Mouse (Mus musculus) midbrain, embryonic 15.5 days (tissue): ENCODE measurements at regions not wholly inside any gene's neighbourhood (a gene's known extent, or its start where the extent isn't known, plus 50 kb on each side); places are given as distances from the start of the nearest gene placed in this dataset.
A peak's percentile ranks its signal among the peaks of the same experiment; 100 is the strongest.
"Not testable (repeated sequence)": the region's sequence is repeated elsewhere in the genome, so short reads cannot be mapped to it uniquely, and the experiment has no call there.

Experiments
- ATAC-seq: fragments of 200-750 bp; cut with Nextera tagmentation; replicated peaks from 2 replicates; pipeline ENCODE4 v1.8.0; 2017; ENCODE audit warnings: moderate TSS enrichment
- H3K27ac ChIP-seq: fragments of 300-500 bp; sonication (generic); 2 replicates; pipeline ENCODE4 v1.5.1; 2015; ENCODE audit warnings: mild to moderate bottlenecking, inconsistent platforms
- H3K27me3 ChIP-seq: fragments of 300-500 bp; sonication (generic); replicated peaks from 2 replicates; pipeline ENCODE4 v1.6.1; 2015; ENCODE audit warnings: inconsistent platforms
- H3K36me3 ChIP-seq: fragments of 300-500 bp; sonication (generic); replicated peaks from 2 replicates; pipeline ENCODE4 v1.6.1; 2015; ENCODE audit warnings: inconsistent platforms
- H3K4me1 ChIP-seq: fragments of 300-500 bp; sonication (generic); 2 replicates; pipeline ENCODE4 v1.6.1; 2015; ENCODE audit warnings: inconsistent platforms
- H3K4me2 ChIP-seq: fragments of 300-500 bp; sonication (generic); 2 replicates; pipeline ENCODE4 v1.6.1; 2015; ENCODE audit warnings: inconsistent platforms, mild to moderate bottlenecking, moderate library complexity
- H3K4me3 ChIP-seq: fragments of 300-500 bp; sonication (generic); 2 replicates; pipeline ENCODE4 v1.5.1; 2015; ENCODE audit warnings: mild to moderate bottlenecking, inconsistent platforms
- H3K9ac ChIP-seq: fragments of 300-500 bp; sonication (generic); 2 replicates; pipeline ENCODE4 v1.6.1; 2015; ENCODE audit warnings: mild to moderate bottlenecking, inconsistent platforms
- H3K9me3 ChIP-seq: fragments of 300-500 bp; sonication (generic); 2 replicates; pipeline ENCODE4 v1.6.1; 2016; ENCODE audit warnings: inconsistent platforms
- WGBS: fragments of 180-500 bp; shearing (Covaris S2); methylation state at CpG from one replicate; pipeline ENCODE4 v1.1.7; 2015; ENCODE audit warnings: mixed read lengths; 5-methylcytosine and 5-hydroxymethylcytosine counted together

- Histone ChIP-seq H3K36me3 (no peaks in the 10 kb centered on the region), H3K27ac (no peak overlapping the region), H3K9ac (no peak overlapping the region), H3K4me3 (no peak overlapping the region), H3K4me1 (no peaks in the 10 kb centered on the region), H3K4me2 (no peak overlapping the region), H3K27me3 (no peaks in the 10 kb centered on the region), H3K9me3 (no peaks in the 10 kb centered on the region)
- ATAC-seq = no peak
- WGBS = 60% methylated on average over 2 of the region's 2 CpGs
These were observed 57.1 kb downstream of the Pou4f1 start for GRCm38 (mm10) chr14:104410730-104411129.

DNA sequence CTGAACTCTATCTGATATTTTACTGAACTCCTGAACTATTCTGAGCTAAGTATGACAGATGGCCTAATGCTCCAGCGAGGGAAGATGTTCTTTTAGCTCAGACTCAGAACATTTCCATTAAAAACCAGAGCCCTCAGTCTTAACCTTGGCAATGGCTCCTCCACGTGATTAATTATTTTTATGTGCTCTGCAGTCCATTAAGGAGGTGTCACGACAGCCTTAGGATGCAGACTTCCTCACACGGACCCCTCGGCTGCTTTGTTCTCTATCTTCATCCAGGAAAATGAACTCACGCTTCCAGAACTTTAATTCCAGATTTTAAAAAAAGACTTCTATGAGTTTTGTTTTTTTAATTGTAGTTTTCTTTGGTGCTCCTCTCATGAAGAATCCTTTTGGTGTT lies 57.5 kb downstream of the Pou4f1 start:
- ATAC-seq = no peak
- no peaks in the 10 kb centered on the region for H3K4me1 ChIP-seq
- no peaks in the 10 kb centered on the region for H3K9me3 ChIP-seq
- no peak overlapping the region for H3K4me2 ChIP-seq
- 66% methylated on average over 6 of the region's 6 CpGs for WGBS
- H3K4me3 ChIP-seq = no peak overlapping the region
- H3K36me3 ChIP-seq = no peaks in the 10 kb centered on the region
- no peaks in the 10 kb centered on the region for H3K27me3 ChIP-seq
- H3K9ac ChIP-seq = no peak overlapping the region
- no peak overlapping the region for H3K27ac ChIP-seq

DNA sequence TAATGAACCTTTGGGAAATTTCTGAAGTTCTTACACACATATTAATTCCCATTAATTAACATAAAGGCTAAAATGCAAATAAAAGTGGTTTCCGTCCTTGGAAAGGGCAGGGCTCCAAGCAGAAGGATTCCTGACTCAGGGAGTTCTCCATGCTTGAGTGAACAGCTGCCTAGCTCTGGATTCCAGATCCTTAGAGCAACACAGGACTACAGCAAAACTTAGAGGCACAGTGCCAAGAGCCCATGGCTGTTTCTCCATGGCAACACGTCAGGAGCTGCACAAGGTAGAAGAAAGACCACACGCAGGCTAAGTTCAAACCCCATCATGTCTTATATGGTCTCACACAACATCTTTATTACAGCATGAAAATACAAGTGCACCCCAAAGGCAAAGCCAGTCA lies 61.7 kb downstream of the Pou4f1 start:
- Histone ChIP-seq H3K4me3 (no peak overlapping the region), H3K27me3 (no peaks in the 10 kb centered on the region), H3K27ac (no peak overlapping the region), H3K9me3 (no peaks in the 10 kb centered on the region), H3K9ac (no peak overlapping the region), H3K36me3 (no peaks in the 10 kb centered on the region), H3K4me1 (no peaks in the 10 kb centered on the region), H3K4me2 (no peak overlapping the region)
- no peak for ATAC-seq
- 49% methylated on average over 3 of the region's 3 CpGs for WGBS

DNA sequence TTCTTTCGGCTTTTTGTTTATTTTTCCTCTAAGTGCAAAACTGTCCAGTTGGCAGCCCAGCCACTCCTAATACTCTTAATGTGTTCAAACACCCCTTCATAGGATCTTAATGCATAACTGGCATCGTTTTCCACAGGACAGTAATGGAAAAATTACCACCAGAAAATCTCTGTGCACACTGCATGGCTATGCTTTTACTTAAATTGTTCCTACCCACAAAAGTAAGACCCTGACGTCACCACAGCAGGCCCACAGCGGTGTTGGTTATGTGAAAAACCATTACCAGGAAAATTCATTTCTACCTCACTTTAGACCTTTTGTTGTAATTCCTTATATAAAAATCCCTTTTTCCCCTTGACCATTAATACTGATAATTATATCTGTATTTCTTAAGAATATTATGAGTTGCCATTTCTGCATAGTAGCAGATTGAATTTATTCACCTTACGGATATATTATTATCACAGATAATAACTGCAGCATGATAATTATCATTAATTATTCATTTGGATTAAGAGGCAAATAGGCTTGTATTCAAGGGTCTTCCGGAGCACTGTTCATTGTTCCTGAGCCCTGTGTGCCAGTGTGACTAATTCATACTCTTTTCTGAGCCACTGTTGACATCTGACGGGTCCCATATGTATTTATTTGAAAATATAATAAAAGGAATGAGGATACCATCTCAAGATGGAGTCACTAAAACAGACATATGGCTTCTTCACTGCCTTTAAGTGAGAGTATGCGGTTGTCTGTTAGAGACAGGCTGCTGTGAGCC lies 78.3 kb downstream of the Pou4f1 start:
- Histone ChIP-seq H3K9me3 (no peaks in the 10 kb centered on the region), H3K27ac (no peak overlapping the region), H3K4me1 (peaks cover 4% of the 10 kb centered on the region; the same call in 1 of the 2 replicates), H3K4me3 (no peak overlapping the region), H3K4me2 (no peak overlapping the region), H3K27me3 (no peaks in the 10 kb centered on the region), H3K36me3 (no peaks in the 10 kb centered on the region), H3K9ac (no peak overlapping the region)
- 47% methylated on average over 8 of the region's 8 CpGs for WGBS
- ATAC-seq = peak; percentile 48

DNA sequence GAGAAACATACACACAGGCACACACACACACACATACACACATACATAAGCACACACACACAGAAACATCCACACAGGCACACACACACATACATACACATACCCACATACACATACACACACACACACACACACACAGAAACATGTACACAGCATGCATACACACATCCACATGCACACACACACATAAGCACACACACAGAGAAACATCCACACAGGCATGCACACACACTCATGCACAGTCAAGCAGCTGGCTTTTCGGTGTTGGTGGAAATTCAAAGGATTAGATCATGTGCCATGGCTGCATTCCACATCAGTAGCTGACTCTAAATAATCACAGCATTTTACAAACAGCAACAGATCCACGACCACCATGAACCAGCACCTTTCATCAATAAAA lies 78.9 kb downstream of the Pou4f1 start:
- no peaks in the 10 kb centered on the region for H3K27me3 ChIP-seq
- H3K36me3 ChIP-seq = no peaks in the 10 kb centered on the region
- no peak overlapping the region for H3K4me3 ChIP-seq
- peak; percentile 61 for ATAC-seq
- no peaks in the 10 kb centered on the region for H3K9me3 ChIP-seq
- 46% methylated on average over 2 of the region's 2 CpGs for WGBS
- no peak overlapping the region for H3K27ac ChIP-seq
- H3K9ac ChIP-seq = no peak overlapping the region
- peaks cover 4% of the 10 kb centered on the region; the same call in 1 of the 2 replicates for H3K4me1 ChIP-seq
- H3K4me2 ChIP-seq = no peak overlapping the region

GRCm38 (mm10) chr14:104380986-104381385 lies 86.8 kb downstream of the Pou4f1 start:
- peak overlapping the region; percentile 38 for H3K27ac ChIP-seq
- WGBS = 33% methylated on average over 5 of the region's 5 CpGs

GRCm38 (mm10) chr14:104372776-104373175 lies 95.0 kb downstream of the Pou4f1 start:
- no peak overlapping the region for H3K4me2 ChIP-seq

More at GRCm38 (mm10) chr14:104380986-104381385, 86.8 kb downstream of the Pou4f1 start:
- H3K4me2 ChIP-seq = no peak overlapping the region
- H3K4me1 ChIP-seq = peaks cover 10% of the 10 kb centered on the region; the same call in 1 of the 2 replicates
- ATAC-seq = peak; percentile 93
- H3K27me3 ChIP-seq = no peaks in the 10 kb centered on the region
- H3K4me3 ChIP-seq = no peak overlapping the region
- H3K36me3 ChIP-seq = no peaks in the 10 kb centered on the region
- no peaks in the 10 kb centered on the region for H3K9me3 ChIP-seq
- H3K9ac ChIP-seq = no peak overlapping the region

GRCm38 (mm10) chr14:104356636-104357035 lies 111.2 kb downstream of the Pou4f1 start:
- peaks cover 4% of the 10 kb centered on the region for H3K4me1 ChIP-seq
- no peak overlapping the region for H3K4me3 ChIP-seq
- ATAC-seq = peak; percentile 81
- H3K27me3 ChIP-seq = no peaks in the 10 kb centered on the region
- no peaks in the 10 kb centered on the region for H3K9me3 ChIP-seq
- no peak overlapping the region for H3K4me2 ChIP-seq
- 55% methylated on average over 1 of the region's 1 CpGs for WGBS
- no peak overlapping the region for H3K27ac ChIP-seq
- no peaks in the 10 kb centered on the region for H3K36me3 ChIP-seq
- H3K9ac ChIP-seq = no peak overlapping the region

More at GRCm38 (mm10) chr14:104372776-104373175, 95.0 kb downstream of the Pou4f1 start:
- Histone ChIP-seq H3K27me3 (no peaks in the 10 kb centered on the region), H3K36me3 (no peaks in the 10 kb centered on the region), H3K9ac (no peak overlapping the region), H3K9me3 (no peaks in the 10 kb centered on the region), H3K4me1 (no peaks in the 10 kb centered on the region), H3K4me3 (no peak overlapping the region), H3K27ac (no peak overlapping the region)
- ATAC-seq = no peak
- 81% methylated on average over 7 of the region's 7 CpGs for WGBS

GRCm38 (mm10) chr14:104336783-104337182 lies 131.0 kb downstream of the Pou4f1 start:
- not testable (repeated sequence) for H3K36me3 ChIP-seq, H3K27me3 ChIP-seq, H3K4me2 ChIP-seq, H3K4me1 ChIP-seq, H3K4me3 ChIP-seq, H3K9me3 ChIP-seq, H3K9ac ChIP-seq, ATAC-seq, H3K27ac ChIP-seq
- WGBS = 94% methylated on average over 15 of the region's 15 CpGs

GRCm38 (mm10) chr14:104326089-104326488 lies 141.7 kb downstream of the Pou4f1 start:
- Histone ChIP-seq H3K4me1 (no peaks in the 10 kb centered on the region), H3K27ac (no peak overlapping the region), H3K9me3 (no peaks in the 10 kb centered on the region), H3K4me2 (0 out of 2 replicates have a peak overlapping the region, but pooled peaks have one; percentile 8), H3K27me3 (no peaks in the 10 kb centered on the region), H3K9ac (no peak overlapping the region), H3K4me3 (no peak overlapping the region), H3K36me3 (no peaks in the 10 kb centered on the region)
- 36% methylated on average over 10 of the region's 10 CpGs for WGBS
- ATAC-seq = peak; percentile 66

GRCm38 (mm10) chr14:104300141-104300540 lies 167.7 kb downstream of the Pou4f1 start:
- no peak overlapping the region for H3K4me3 ChIP-seq
- no peak overlapping the region for H3K4me2 ChIP-seq
- WGBS = 49% methylated on average over 5 of the region's 5 CpGs
- no peaks in the 10 kb centered on the region for H3K36me3 ChIP-seq
- no peaks in the 10 kb centered on the region for H3K9me3 ChIP-seq
- no peaks in the 10 kb centered on the region for H3K27me3 ChIP-seq
- H3K4me1 ChIP-seq = peaks cover 18% of the 10 kb centered on the region
- H3K27ac ChIP-seq = no peak overlapping the region
- no peak overlapping the region for H3K9ac ChIP-seq
- ATAC-seq = no peak

DNA sequence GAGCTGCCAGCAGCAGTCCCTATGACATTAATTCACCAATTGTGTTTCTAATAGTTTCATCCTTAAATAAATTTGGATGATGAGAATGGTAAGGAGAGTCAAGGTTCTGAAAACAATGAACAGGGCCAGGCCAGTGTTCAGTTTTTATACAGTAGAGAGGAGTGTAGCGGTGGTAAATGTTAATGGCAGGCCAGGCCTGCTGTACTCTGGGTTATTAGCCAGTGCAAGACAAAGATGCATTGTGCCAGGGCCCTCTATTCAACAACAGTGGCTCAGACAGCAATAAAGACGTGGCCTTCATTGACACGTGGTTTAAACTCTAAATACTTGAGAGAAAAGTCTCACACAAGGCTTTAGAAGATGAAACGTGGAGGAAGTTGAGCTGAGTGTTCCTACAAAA lies 169.5 kb downstream of the Pou4f1 start:
- Histone ChIP-seq H3K27ac (no peak overlapping the region), H3K4me2 (no peak overlapping the region), H3K36me3 (no peaks in the 10 kb centered on the region), H3K4me1 (peaks cover 18% of the 10 kb centered on the region), H3K27me3 (no peaks in the 10 kb centered on the region), H3K9ac (no peak overlapping the region), H3K9me3 (no peaks in the 10 kb centered on the region), H3K4me3 (no peak overlapping the region)
- ATAC-seq = peak; percentile 86
- WGBS = 14% methylated on average over 4 of the region's 4 CpGs
